Mouse (Mus musculus): ENCODE measurements around the gene Actl6b. TPM values are rescaled to one million over a fixed set of nuclear protein-coding genes. Genes with fewer than 3 reads are reported as not detected.

The Actl6b gene
- polyA plus RNA-seq, 1 experiment from 2014 or later, result 0.70 TPM

GRCm38 (mm10) chr5:137598100-137598826 is 44.9 kb downstream of the Actl6b start:
- peak overlapping the region; percentile 47 for H3K27ac ChIP-seq (ENCODE audit: low read depth, low read length)
- no peaks in the 10 kb centered on the region for H3K27me3 ChIP-seq (replicated peaks; ENCODE audit: control insufficient read depth, insufficient read depth, low read length)
- DNase-seq (ENCODE audit: low spot score), result no peak
- no peak overlapping the region for H3K4me3 ChIP-seq (ENCODE audit: low read depth, low read length)
- H3K36me3 ChIP-seq (ENCODE audit: control insufficient read depth, insufficient read depth, low read length), result peaks cover 4% of the 10 kb centered on the region
- WGBS, result 55% methylated on average over 2 of the region's 2 CpGs
- H3K4me1 ChIP-seq (replicated peaks; ENCODE audit: control insufficient read depth, insufficient read depth, low read length), result peaks cover 20% of the 10 kb centered on the region
- 0 out of 2 replicates have a peak overlapping the region, but pooled peaks have one; percentile 3 for H3K9ac ChIP-seq (ENCODE audit: low read depth, low read length)
- H3K9me3 ChIP-seq (ENCODE audit: control insufficient read depth, low read length), result no peaks in the 10 kb centered on the region
- peak overlapping the region; percentile 58 for H3K4me2 ChIP-seq
- no peak for ATAC-seq (replicated peaks; ENCODE audit: low FRiP score)

GRCm38 (mm10) chr5:137599600-137599999 is 46.3 kb downstream of the Actl6b start:
- H3K27ac ChIP-seq (ENCODE audit: low read depth, low read length), result peak overlapping the region; percentile 40; the same call in 1 of the 2 replicates
- no peaks in the 10 kb centered on the region for H3K27me3 ChIP-seq (replicated peaks; ENCODE audit: control insufficient read depth, insufficient read depth, low read length)
- no peaks in the 10 kb centered on the region for H3K9me3 ChIP-seq (ENCODE audit: control insufficient read depth, low read length)
- H3K36me3 ChIP-seq (ENCODE audit: control insufficient read depth, insufficient read depth, low read length), result peaks cover 6% of the 10 kb centered on the region
- peak overlapping the region; percentile 96 for H3K4me2 ChIP-seq
- H3K9ac ChIP-seq (ENCODE audit: low read depth, low read length), result peak overlapping the region; percentile 80
- 54% methylated on average over 9 of the region's 9 CpGs for WGBS
- peak overlapping the region; percentile 83 for H3K4me3 ChIP-seq (ENCODE audit: low read depth, low read length)
- H3K4me1 ChIP-seq (replicated peaks; ENCODE audit: control insufficient read depth, insufficient read depth, low read length), result peaks cover 20% of the 10 kb centered on the region
- no peak for ATAC-seq (replicated peaks; ENCODE audit: low FRiP score)
- no peak for DNase-seq (ENCODE audit: low spot score)

- H3K27ac ChIP-seq (ENCODE audit: low read depth, low read length), result peak overlapping the region; percentile 40
- no peak for DNase-seq (ENCODE audit: low spot score)
- H3K9me3 ChIP-seq (ENCODE audit: control insufficient read depth, low read length), result no peaks in the 10 kb centered on the region
- WGBS, result 1% methylated on average over 19 of the region's 19 CpGs
- ATAC-seq (replicated peaks; ENCODE audit: low FRiP score), result peak; percentile 44
- peak overlapping the region; percentile 80 for H3K9ac ChIP-seq (ENCODE audit: low read depth, low read length)
- peak overlapping the region; percentile 83 for H3K4me3 ChIP-seq (ENCODE audit: low read depth, low read length)
- peaks cover 24% of the 10 kb centered on the region for H3K4me1 ChIP-seq (replicated peaks; ENCODE audit: control insufficient read depth, insufficient read depth, low read length)
- peaks cover 6% of the 10 kb centered on the region for H3K36me3 ChIP-seq (ENCODE audit: control insufficient read depth, insufficient read depth, low read length)
- peak overlapping the region; percentile 96 for H3K4me2 ChIP-seq
- no peaks in the 10 kb centered on the region for H3K27me3 ChIP-seq (replicated peaks; ENCODE audit: control insufficient read depth, insufficient read depth, low read length)
Observed at GRCm38 (mm10) chr5:137600281-137600618, 46.9 kb downstream of the Actl6b start.

- H3K27ac ChIP-seq (ENCODE audit: low read depth, low read length), result peak within 1 kb of the TSS; percentile 84
- H3K27me3 ChIP-seq (replicated peaks; ENCODE audit: control insufficient read depth, insufficient read depth, low read length), result no peaks in the 10 kb centered on the region
- peak within 1 kb of the TSS; percentile 96 for H3K4me2 ChIP-seq
- WGBS, result under 1% methylated on average over 41 of the region's 41 CpGs
- H3K9me3 ChIP-seq (ENCODE audit: control insufficient read depth, low read length), result no peaks in the 10 kb centered on the region
- ATAC-seq (replicated peaks; ENCODE audit: low FRiP score) (peak; percentile 91), DNase-seq (ENCODE audit: low spot score) (peak; percentile 97)
- peak within 1 kb of the TSS; percentile 80 for H3K9ac ChIP-seq (ENCODE audit: low read depth, low read length)
- peaks cover 8% of the 10 kb centered on the region for H3K36me3 ChIP-seq (ENCODE audit: control insufficient read depth, insufficient read depth, low read length)
- H3K4me1 ChIP-seq (replicated peaks; ENCODE audit: control insufficient read depth, insufficient read depth, low read length), result peaks cover 26% of the 10 kb centered on the region
- peak within 1 kb of the TSS; percentile 83 for H3K4me3 ChIP-seq (ENCODE audit: low read depth, low read length)
Observed at GRCm38 (mm10) chr5:137600619-137601364, 47.5 kb downstream of the Actl6b start, which contains the start of gene Mospd3. Gene Mospd3 (minus strand): TSS chr5:137601058.

GRCm38 (mm10) chr5:137601365-137601729 is 48.0 kb downstream of the Actl6b start:
- H3K4me1 ChIP-seq (replicated peaks; ENCODE audit: control insufficient read depth, insufficient read depth, low read length), result peaks cover 29% of the 10 kb centered on the region
- peak; percentile 65 for DNase-seq (ENCODE audit: low spot score)
- H3K9ac ChIP-seq (ENCODE audit: low read depth, low read length), result peak overlapping the region; percentile 68

GRCm38 (mm10) chr5:137607860-137608653 is 54.7 kb downstream of the Actl6b start:
- Histone ChIP-seq H3K36me3 (ENCODE audit: control insufficient read depth, insufficient read depth, low read length) (peaks cover 9% of the 10 kb centered on the region; the same call in 1 of the 2 replicates), H3K9ac (ENCODE audit: low read depth, low read length) (no peak overlapping the region), H3K4me1 (replicated peaks; ENCODE audit: control insufficient read depth, insufficient read depth, low read length) (peaks cover 32% of the 10 kb centered on the region), H3K27ac (ENCODE audit: low read depth, low read length) (no peak overlapping the region), H3K9me3 (ENCODE audit: control insufficient read depth, low read length) (no peaks in the 10 kb centered on the region), H3K4me2 (peak overlapping the region; percentile 49), H3K27me3 (replicated peaks; ENCODE audit: control insufficient read depth, insufficient read depth, low read length) (peaks cover 7% of the 10 kb centered on the region), H3K4me3 (ENCODE audit: low read depth, low read length) (0 out of 2 replicates have a peak overlapping the region, but pooled peaks have one; percentile 10)
- ATAC-seq (replicated peaks; ENCODE audit: low FRiP score), result no peak
- 28% methylated on average over 26 of the region's 26 CpGs for WGBS
- DNase-seq (ENCODE audit: low spot score), result no peak

More at GRCm38 (mm10) chr5:137601365-137601729, 48.0 kb downstream of the Actl6b start:
- peak overlapping the region; percentile 72 for H3K4me2 ChIP-seq
- no peak for ATAC-seq (replicated peaks; ENCODE audit: low FRiP score)
- peak overlapping the region; percentile 83 for H3K4me3 ChIP-seq (ENCODE audit: low read depth, low read length)
- peaks cover 10% of the 10 kb centered on the region for H3K36me3 ChIP-seq (ENCODE audit: control insufficient read depth, insufficient read depth, low read length)
- no peaks in the 10 kb centered on the region for H3K27me3 ChIP-seq (replicated peaks; ENCODE audit: control insufficient read depth, insufficient read depth, low read length)
- WGBS, result 1% methylated on average over 22 of the region's 22 CpGs
- H3K27ac ChIP-seq (ENCODE audit: low read depth, low read length), result peak overlapping the region; percentile 84
- no peaks in the 10 kb centered on the region for H3K9me3 ChIP-seq (ENCODE audit: control insufficient read depth, low read length)

- H3K36me3 ChIP-seq (ENCODE audit: control insufficient read depth, insufficient read depth, low read length), result peaks cover 9% of the 10 kb centered on the region; the same call in 1 of the 2 replicates
Observed at GRCm38 (mm10) chr5:137608654-137609190, 55.4 kb downstream of the Actl6b start.

GRCm38 (mm10) chr5:137609292-137609691 is 56.0 kb downstream of the Actl6b start:
- Histone ChIP-seq H3K4me2 (no peak overlapping the region), H3K9ac (ENCODE audit: low read depth, low read length) (no peak overlapping the region), H3K9me3 (ENCODE audit: control insufficient read depth, low read length) (no peaks in the 10 kb centered on the region), H3K27ac (ENCODE audit: low read depth, low read length) (no peak overlapping the region), H3K27me3 (replicated peaks; ENCODE audit: control insufficient read depth, insufficient read depth, low read length) (peaks cover 7% of the 10 kb centered on the region), H3K4me3 (ENCODE audit: low read depth, low read length) (no peak overlapping the region), H3K4me1 (replicated peaks; ENCODE audit: control insufficient read depth, insufficient read depth, low read length) (peaks cover 34% of the 10 kb centered on the region), H3K36me3 (ENCODE audit: control insufficient read depth, insufficient read depth, low read length) (peaks cover 7% of the 10 kb centered on the region; the same call in 1 of the 2 replicates)
- WGBS, result 67% methylated on average over 3 of the region's 3 CpGs
- DNase-seq (ENCODE audit: low spot score), result no peak
- ATAC-seq (replicated peaks; ENCODE audit: low FRiP score), result no peak

More at GRCm38 (mm10) chr5:137608654-137609190, 55.4 kb downstream of the Actl6b start:
- 0 out of 2 replicates have a peak overlapping the region, but pooled peaks have one; percentile 10 for H3K4me3 ChIP-seq (ENCODE audit: low read depth, low read length)
- no peaks in the 10 kb centered on the region for H3K9me3 ChIP-seq (ENCODE audit: control insufficient read depth, low read length)
- H3K4me2 ChIP-seq, result peak overlapping the region; percentile 49
- ATAC-seq (replicated peaks; ENCODE audit: low FRiP score) (no peak), DNase-seq (ENCODE audit: low spot score) (no peak)
- no peak overlapping the region for H3K9ac ChIP-seq (ENCODE audit: low read depth, low read length)
- H3K27ac ChIP-seq (ENCODE audit: low read depth, low read length), result no peak overlapping the region
- WGBS, result 34% methylated on average over 23 of the region's 23 CpGs
- H3K27me3 ChIP-seq (replicated peaks; ENCODE audit: control insufficient read depth, insufficient read depth, low read length), result peaks cover 7% of the 10 kb centered on the region
- H3K4me1 ChIP-seq (replicated peaks; ENCODE audit: control insufficient read depth, insufficient read depth, low read length), result peaks cover 34% of the 10 kb centered on the region

All from liver, embryonic 11.5 days (tissue).